Mouse (Mus musculus) limb, embryonic 14.5 days (tissue): Measurements from ENCODE around the gene Ankrd53. TPM values are rescaled to one million over a fixed set of nuclear protein-coding genes. Genes with fewer than 3 reads are reported as not detected.

ENCODE experiments used
- ATAC-seq: fragments of 200-750 bp; cut with Nextera tagmentation; 2 replicates; pipeline ENCODE4 v1.8.0; 2017; ENCODE audit warnings: low read depth, moderate number of reproducible peaks, moderate TSS enrichment; ENCODE audit not compliant: low FRiP score
- DNase-seq: peaks from one replicate; pipeline ENCODE4 v3.0.0-alpha.2; 2015; ENCODE audit warnings: low spot score
- H3K27ac ChIP-seq: fragments of 300-500 bp; sonication (generic); replicated peaks from 2 replicates; pipeline ENCODE4 v1.5.1; 2014; ENCODE audit warnings: low read depth, mild to moderate bottlenecking, low read length, moderate library complexity, mixed read lengths
- H3K27me3 ChIP-seq: fragments of 300-500 bp; sonication (generic); 2 replicates; pipeline ENCODE4 v1.6.1; 2014; ENCODE audit warnings: low read length, mixed read lengths; ENCODE audit not compliant: control insufficient read depth, insufficient read depth
- H3K36me3 ChIP-seq: fragments of 300-500 bp; sonication (generic); 2 replicates; pipeline ENCODE4 v1.6.1; 2014; ENCODE audit warnings: mild to moderate bottlenecking, low read length, moderate library complexity, mixed read lengths; ENCODE audit not compliant: control insufficient read depth, insufficient read depth
- H3K4me1 ChIP-seq: fragments of 300-500 bp; sonication (generic); 2 replicates; pipeline ENCODE4 v1.6.1; 2014; ENCODE audit warnings: antibody characterized with exemption, low read length, mixed read lengths; ENCODE audit not compliant: control insufficient read depth, insufficient read depth
- H3K4me2 ChIP-seq: fragments of 300-500 bp; sonication (generic); replicated peaks from 2 replicates; pipeline ENCODE4 v1.6.1; 2014; ENCODE audit warnings: low read depth, mild to moderate bottlenecking, low read length, moderate library complexity; ENCODE audit not compliant: severe bottlenecking
- H3K4me3 ChIP-seq: fragments of 300-500 bp; sonication (generic); replicated peaks from 2 replicates; pipeline ENCODE4 v1.5.1; 2014; ENCODE audit warnings: low read length
- H3K9ac ChIP-seq: fragments of 300-500 bp; sonication (generic); 2 replicates; pipeline ENCODE4 v1.6.1; 2014; ENCODE audit warnings: mild to moderate bottlenecking, low read depth, low read length, moderate library complexity; ENCODE audit not compliant: severe bottlenecking
- H3K9me3 ChIP-seq: fragments of 300-500 bp; sonication (generic); 2 replicates; pipeline ENCODE4 v1.6.1; 2016; ENCODE audit warnings: low read length; ENCODE audit not compliant: control insufficient read depth
- POLR2A ChIP-seq: fragments of 200-500 bp; IDR thresholded peaks from 2 replicates; pipeline ENCODE4 v1.8.0; 2012; ENCODE audit warnings: inconsistent platforms, mild to moderate bottlenecking, moderate library complexity, borderline replicate concordance; ENCODE audit not compliant: insufficient read depth, insufficient read length; ENCODE audit errors: extremely low read depth
- WGBS: fragments of 180-500 bp; shearing (Covaris S2); extraction: QIAGEN DNeasy Blood & Tissue Kit; methylation state at CpG from one replicate; pipeline ENCODE4 v1.1.7; 2014; 5-methylcytosine and 5-hydroxymethylcytosine counted together
- polyA plus RNA-seq, 2 experiments: library from polyadenylated mRNA; depleted of rRNA in 1 of 2; stranded (reverse) in 1 of 2; unstranded in 1 of 2; fragments of >200 nt; fragmentation: Nextera tagmentation in 1 of 2; extraction: Ambion mirVana in 1 of 2; gene quantifications; 2 replicates each; pipeline versions ENCODE4 v1.2.1 to v1.2.3; 2012 to 2014

Ankrd53 gene
- polyA plus RNA-seq, 2 experiments, result not detected

- DNase-seq (no peak), ATAC-seq (no peak)
- Histone ChIP-seq H3K36me3 (peaks cover 30% of the 10 kb centered on the region), H3K4me3 (no peak overlapping the region), H3K4me1 (no peaks in the 10 kb centered on the region), H3K4me2 (no peak overlapping the region), H3K9me3 (0 out of 2 replicates have a peak, but pooled peaks cover 4% of the 10 kb centered on the region), H3K9ac (no peak overlapping the region), H3K27ac (no peak overlapping the region), H3K27me3 (no peaks in the 10 kb centered on the region)
- TF ChIP-seq POLR2A, result no peak
- 92% methylated on average over 3 of the region's 3 CpGs for WGBS
Observed at GRCm38 (mm10) chr6:83815801-83816200, 53.4 kb downstream of the Ankrd53 start.

Other genes with a start within 250 kb of the Ankrd53 start
- gene Actg2, start 226.4 kb upstream of the Ankrd53 start, polyA plus RNA-seq (2012; rRNA removed), result 5.1 and 5.3 TPM in 2 replicates
- gene Actg2, start 226.4 kb upstream of the Ankrd53 start, polyA plus RNA-seq (2014; fragmentation: Nextera tagmentation; extraction: Ambion mirVana), result 5.5 and 5.6 TPM in 2 replicates
- 20.3 and 21.3 TPM in 2 replicates for gene Stambp, start 189.9 kb upstream of the Ankrd53 start, polyA plus RNA-seq (2012; rRNA removed)
- 27.9 and 30.2 TPM in 2 replicates for gene Stambp, start 189.9 kb upstream of the Ankrd53 start, polyA plus RNA-seq (2014; fragmentation: Nextera tagmentation; extraction: Ambion mirVana)
- not detected in 2 replicates for gene Clec4f, start 106.5 kb upstream of the Ankrd53 start, polyA plus RNA-seq (2012; rRNA removed)
- not detected in 2 replicates for gene Clec4f, start 106.5 kb upstream of the Ankrd53 start, polyA plus RNA-seq (2014; fragmentation: Nextera tagmentation; extraction: Ambion mirVana)
- gene Cd207, start 84.8 kb upstream of the Ankrd53 start, polyA plus RNA-seq (2012; rRNA removed), result not detected in 2 replicates
- gene Cd207, start 84.8 kb upstream of the Ankrd53 start, polyA plus RNA-seq (2014; fragmentation: Nextera tagmentation; extraction: Ambion mirVana), result not detected in 2 replicates
- 0.70 and 1.1 TPM in 2 replicates for gene Vax2, start 51.4 kb upstream of the Ankrd53 start, polyA plus RNA-seq (2012; rRNA removed)
- 0.80 and 1.4 TPM in 2 replicates for gene Vax2, start 51.4 kb upstream of the Ankrd53 start, polyA plus RNA-seq (2014; fragmentation: Nextera tagmentation; extraction: Ambion mirVana)
- 0.05 TPM in 2 replicates for gene Atp6v1b1, start 19.7 kb upstream of the Ankrd53 start, polyA plus RNA-seq (2012; rRNA removed)
- gene Atp6v1b1, start 19.7 kb upstream of the Ankrd53 start, polyA plus RNA-seq (2014; fragmentation: Nextera tagmentation; extraction: Ambion mirVana), result not detected in 2 replicates
- gene Tex261, start 13.2 kb downstream of the Ankrd53 start, polyA plus RNA-seq (2012; rRNA removed), result 77.4 and 108 TPM in 2 replicates
- gene Tex261, start 13.2 kb downstream of the Ankrd53 start, polyA plus RNA-seq (2014; fragmentation: Nextera tagmentation; extraction: Ambion mirVana), result 90.2 and 90.4 TPM in 2 replicates
- gene Nagk, start 32.3 kb downstream of the Ankrd53 start, polyA plus RNA-seq (2012; rRNA removed), result 37.6 and 38.7 TPM in 2 replicates
- gene Nagk, start 32.3 kb downstream of the Ankrd53 start, polyA plus RNA-seq (2014; fragmentation: Nextera tagmentation; extraction: Ambion mirVana), result 57.5 and 59.9 TPM in 2 replicates
- 33.5 and 36.3 TPM in 2 replicates for gene Paip2b, start 69.1 kb downstream of the Ankrd53 start, polyA plus RNA-seq (2012; rRNA removed)
- 18.2 and 19.0 TPM in 2 replicates for gene Paip2b, start 69.1 kb downstream of the Ankrd53 start, polyA plus RNA-seq (2014; fragmentation: Nextera tagmentation; extraction: Ambion mirVana)
- gene Zfp638, start 104.5 kb downstream of the Ankrd53 start, polyA plus RNA-seq (2012; rRNA removed), result 42.2 and 55.4 TPM in 2 replicates
- gene Zfp638, start 104.5 kb downstream of the Ankrd53 start, polyA plus RNA-seq (2014; fragmentation: Nextera tagmentation; extraction: Ambion mirVana), result 61.8 and 71.5 TPM in 2 replicates
- 16.5 and 18.2 TPM in 2 replicates for gene Dysf, start 245.9 kb downstream of the Ankrd53 start, polyA plus RNA-seq (2012; rRNA removed)
- gene Dysf, start 245.9 kb downstream of the Ankrd53 start, polyA plus RNA-seq (2014; fragmentation: Nextera tagmentation; extraction: Ambion mirVana), result 10.5 and 13.2 TPM in 2 replicates